Mouse (Mus musculus): ENCODE data around the gene Bcl2. TPM values are rescaled to one million over a fixed set of nuclear protein-coding genes. Genes with fewer than 3 reads are reported as not detected.

Bcl2 gene
- total RNA-seq, 1 experiment from 2014 or later: 5.4 TPM

DNA sequence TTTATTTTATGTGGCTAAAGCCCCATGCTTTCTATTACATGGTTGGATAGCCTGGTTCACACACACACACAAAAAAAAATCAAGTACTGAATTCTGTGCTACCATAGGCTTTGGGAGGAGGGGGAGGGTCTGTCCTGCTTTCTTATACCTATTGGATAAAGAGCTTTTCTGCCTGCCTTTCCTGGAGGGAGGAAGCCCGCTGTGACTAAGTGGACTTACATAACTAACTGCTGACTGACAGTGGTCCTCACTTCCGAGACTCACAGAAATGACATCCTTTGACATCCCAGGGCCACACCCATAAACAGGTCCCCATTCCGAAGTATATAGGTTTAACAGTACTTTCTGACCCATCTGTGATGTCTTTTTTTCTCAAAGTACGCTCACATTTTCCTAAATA, 200.6 kb downstream of the Bcl2 start:
- no peak for DNase-seq

DNA sequence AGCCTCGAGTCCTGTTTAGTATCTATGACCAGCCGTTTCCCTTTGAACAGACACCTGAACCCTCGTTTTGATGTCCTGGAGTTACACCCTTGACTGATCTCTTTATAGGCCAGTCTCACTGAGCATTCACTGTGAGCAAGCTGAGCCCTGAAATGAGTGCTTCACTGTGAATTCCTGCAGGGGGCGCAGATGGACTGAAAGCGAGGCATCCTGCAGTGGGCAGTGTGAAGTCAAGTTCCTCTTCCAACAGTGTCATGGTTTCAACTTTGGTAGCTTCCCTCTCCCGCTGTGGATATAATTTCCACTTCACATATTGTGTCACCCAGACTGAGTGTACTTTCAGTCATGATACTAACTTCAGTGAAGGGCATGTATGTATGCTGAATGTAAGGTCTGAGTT, 202.5 kb downstream of the Bcl2 start:
- DNase-seq: peak; percentile 73

GRCm38 (mm10) chr1:106507556-106507955, 206.5 kb downstream of the Bcl2 start:
- DNase-seq: no peak

- no peak for DNase-seq
These were observed 210.2 kb downstream of the Bcl2 start for GRCm38 (mm10) chr1:106503910-106504309.

DNA sequence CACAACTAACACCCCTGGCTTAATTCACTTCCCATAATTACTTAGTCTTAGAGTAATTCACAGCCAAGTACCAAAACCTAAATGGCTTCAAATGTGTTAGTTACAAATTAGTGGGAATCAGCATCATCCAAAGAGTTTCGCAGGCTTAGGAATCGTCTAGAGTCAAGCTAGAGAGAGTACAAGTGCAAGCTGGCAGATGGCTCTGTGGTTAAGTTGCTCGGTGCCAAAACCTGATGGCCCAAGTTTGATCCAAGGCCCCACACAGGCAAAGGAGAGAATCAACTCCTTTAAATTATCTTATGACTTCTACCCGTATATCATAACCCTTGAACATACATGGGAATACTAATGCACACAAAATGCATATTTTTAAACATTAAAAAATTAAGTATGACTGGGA, 210.7 kb downstream of the Bcl2 start:
- no peak for DNase-seq

DNA sequence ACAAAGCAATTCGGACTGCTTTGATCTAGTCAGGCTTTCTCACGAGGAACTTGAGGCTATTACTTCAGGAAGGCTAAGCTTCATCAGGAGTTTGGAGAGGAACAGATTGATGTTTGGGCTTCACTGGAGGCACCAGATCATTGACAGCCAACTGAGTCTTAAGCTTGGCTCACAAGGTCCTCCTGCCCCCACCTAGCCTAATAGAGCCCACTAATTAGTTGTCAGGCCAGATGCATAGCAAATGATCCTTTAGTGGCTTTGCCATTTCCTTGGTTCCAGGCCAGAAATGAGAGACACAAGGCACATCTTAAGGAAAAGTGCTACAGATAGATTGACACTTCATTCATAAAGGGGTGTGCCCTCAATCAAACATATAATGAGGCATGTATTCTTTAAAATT, 216.1 kb downstream of the Bcl2 start:
- DNase-seq: no peak

Small RNA genes lying within 50 kb of the gene (microRNA-seq; reads per million reads assigned to microRNA genes)
- gene Mir3473f: 0 reads per million in 2 experiments

Other genes with a start within 250 kb of the Bcl2 start
- gene Kdsr, start 45.5 kb upstream of the Bcl2 start, total RNA-seq (2021): 31.1 and 52.3 TPM in 2 replicates
- gene Vps4b, start 82.5 kb upstream of the Bcl2 start, total RNA-seq (2021): 110 and 111 TPM in 2 replicates
- gene Serpinb5, start 146.9 kb upstream of the Bcl2 start, total RNA-seq (2021): not detected in 2 replicates
- not detected in 2 replicates for gene Serpinb12, start 220.2 kb upstream of the Bcl2 start, total RNA-seq (2021)